12 mouse cellular contexts compared by ENCODE assay signal in the genomic region with DNA sequence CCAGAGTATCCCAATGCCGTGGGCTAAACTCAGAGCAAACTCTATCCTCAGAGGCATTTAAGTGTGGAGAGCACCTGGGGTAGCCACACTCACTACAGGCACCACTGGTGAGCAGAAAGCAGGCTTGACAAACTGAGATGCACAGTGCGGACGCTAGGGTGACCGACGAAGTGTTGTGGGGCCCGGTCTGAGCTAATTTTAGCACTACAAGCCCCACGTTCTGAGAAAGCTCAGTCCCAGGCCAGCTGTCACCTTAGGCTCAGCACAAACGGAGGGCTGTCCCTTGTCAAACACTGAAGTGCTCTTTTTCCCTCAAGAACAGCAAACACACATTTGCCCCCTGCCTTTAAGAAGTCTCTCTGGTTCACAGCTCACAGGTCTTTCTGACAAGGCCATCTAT.
DNase-seq lines count a peak whose midpoint lies in the region; ATAC-seq and TF ChIP-seq lines count a peak whose summit lies in the region.
"Had no signal": no experiment of that assay in that cellular context is flagged by ENCODE, and none has a peak within 500 bp of the region (broad histone marks: within the 10 kb centered on the region; RNA-seq: fewer than 3 reads in every experiment).

No protein-coding gene starts in this region.

- TF ChIP-seq EP300 in CH12.LX (IDR thresholded peaks at IDR 0.05; ENCODE audit: low read length) = no peak

- no peak for TF ChIP-seq POLR2A in CH12.LX (IDR thresholded peaks at IDR 0.05; ENCODE audit: low read depth, low read length)

- no peaks in the 10 kb centered on the region for H3K27me3 ChIP-seq in CH12.LX (replicated peaks)
- no peaks in the 10 kb centered on the region for H3K27me3 ChIP-seq in heart, embryonic 11.5 days (ENCODE audit: control insufficient read depth, insufficient read depth, low read length)
- no peaks in the 10 kb centered on the region for H3K27me3 ChIP-seq in hindbrain, embryonic 13.5 days
- no peaks in the 10 kb centered on the region for H3K27me3 ChIP-seq in neural tube, embryonic 15.5 days (replicated peaks)
- H3K27me3 ChIP-seq: lung, embryonic 15.5 days had no signal

- peak in 1 of 2 experiments; percentile 38; a peak in 1 of 4 replicates for TF ChIP-seq CTCF in CH12.LX (conservative IDR thresholded peaks at IDR 0.05 in 1 of 2, IDR thresholded peaks at IDR 0.05 in 1 of 2; ENCODE audit: low read depth in 2 of 2, low read length in 2 of 2)

- H3K79me2 ChIP-seq in CH12.LX (replicated peaks; ENCODE audit: control insufficient read depth, extremely low read depth, insufficient read depth, poor library complexity, severe bottlenecking) = no peaks in the 10 kb centered on the region

- no peak for TF ChIP-seq RAD21 in CH12.LX (IDR thresholded peaks at IDR 0.05; ENCODE audit: low read depth, low read length)

- no peaks in the 10 kb centered on the region for H3K36me3 ChIP-seq in CH12.LX (replicated peaks in 1 of 2; ENCODE audit: control insufficient read depth in 1 of 2, insufficient read depth in 1 of 2, low read length in 1 of 2)
- no peaks in the 10 kb centered on the region for H3K36me3 ChIP-seq in heart, embryonic 11.5 days (ENCODE audit: control insufficient read depth, insufficient read depth, low read length)
- H3K36me3 ChIP-seq in hindbrain, embryonic 13.5 days = no peaks in the 10 kb centered on the region
- H3K36me3 ChIP-seq in neural tube, embryonic 15.5 days = no peaks in the 10 kb centered on the region
- H3K36me3 ChIP-seq: lung, embryonic 15.5 days had no signal

- in situ Hi-C loops in CH12.LX (cut with MboI; ENCODE audit: low pct_ligation_motif_present, low pct_unique_long_range_greater_than_20kb, low sequenced_read_pairs) = loop anchor here (25.0 kb wide), 1 partner anchor 245 kb away; no protein-coding TSS in a partner anchor

- DNase-seq in embryo, embryonic 10 days (ENCODE audit: low spot score) = peak; percentile 23
- DNase-seq in embryo, embryonic 9.5 days (ENCODE audit: extremely low spot score) = no peak
- peak; percentile 61 for DNase-seq in CH12.LX (ENCODE audit: extremely low read depth)
- DNase-seq in layer of hippocampus, adult 9-10 months (ENCODE audit: low spot score) = no peak
- DNase-seq: B cell, adult 2 months; layer of hippocampus, postnatal 36 days had no signal

- no peak overlapping the region for H3K9ac ChIP-seq in CH12.LX (ENCODE audit: insufficient read depth, low read depth)
- no peak overlapping the region for H3K9ac ChIP-seq in heart, embryonic 11.5 days (ENCODE audit: low read depth, low read length)
- no peak overlapping the region for H3K9ac ChIP-seq in hindbrain, embryonic 13.5 days
- no peak overlapping the region for H3K9ac ChIP-seq in neural tube, embryonic 15.5 days (replicated peaks)
- H3K9ac ChIP-seq: lung, embryonic 15.5 days had no signal

- peaks cover 4% of the 10 kb centered on the region for H3K9me3 ChIP-seq in CH12.LX (replicated peaks; ENCODE audit: low read length)
- H3K9me3 ChIP-seq in heart, embryonic 11.5 days (replicated peaks; ENCODE audit: control insufficient read depth, low read length) = no peaks in the 10 kb centered on the region
- H3K9me3 ChIP-seq in hindbrain, embryonic 13.5 days = no peaks in the 10 kb centered on the region
- H3K9me3 ChIP-seq in neural tube, embryonic 15.5 days (replicated peaks) = no peaks in the 10 kb centered on the region
- H3K9me3 ChIP-seq: lung, embryonic 15.5 days had no signal

- dilution Hi-C loops in CH12.LX (cut with MboI; ENCODE audit: extremely low pct_ligation_motif_present, extremely low pct_unique_long_range_greater_than_20kb, low sequenced_read_pairs) = no loop called here

- 31% methylated on average over 8 of the region's 8 CpGs for WGBS in heart, embryonic 11.5 days (ENCODE audit: insufficient replicate concordance)
- 52% methylated on average over 8 of the region's 8 CpGs for WGBS in hindbrain, embryonic 13.5 days
- WGBS in neural tube, embryonic 15.5 days = 69% methylated on average over 8 of the region's 8 CpGs

- peaks cover 6 to 12% of the 10 kb centered on the region in 2 experiments; a peak in 3 of 4 replicates for H3K4me1 ChIP-seq in CH12.LX (ENCODE audit: control insufficient read depth in 1 of 2, insufficient read depth in 2 of 2)
- H3K4me1 ChIP-seq in heart, embryonic 11.5 days (ENCODE audit: control insufficient read depth, insufficient read depth, low read length) = peaks cover 9% of the 10 kb centered on the region
- peaks cover 48% of the 10 kb centered on the region for H3K4me1 ChIP-seq in hindbrain, embryonic 13.5 days (replicated peaks)
- peaks cover 33% of the 10 kb centered on the region for H3K4me1 ChIP-seq in neural tube, embryonic 15.5 days

- H3K27ac ChIP-seq in CH12.LX (ENCODE audit: insufficient read depth, low read depth) = no peak overlapping the region
- peak overlapping the region; percentile 71 for H3K27ac ChIP-seq in heart, embryonic 11.5 days (ENCODE audit: low read depth, low read length)
- peak overlapping the region; percentile 48; the same call in 1 of the 2 replicates for H3K27ac ChIP-seq in hindbrain, embryonic 13.5 days
- no peak overlapping the region for H3K27ac ChIP-seq in neural tube, embryonic 15.5 days (replicated peaks)
- H3K27ac ChIP-seq: kidney, postnatal 0 days; lung, embryonic 15.5 days had no signal

- H3K4me3 ChIP-seq in CH12.LX (replicated peaks in 1 of 3; ENCODE audit: low read depth in 2 of 3, low read length in 2 of 3, poor library complexity in 1 of 3) = no peak overlapping the region
- H3K4me3 ChIP-seq in heart, embryonic 11.5 days (ENCODE audit: low read depth, low read length) = no peak overlapping the region
- no peak overlapping the region for H3K4me3 ChIP-seq in hindbrain, embryonic 13.5 days
- no peak overlapping the region for H3K4me3 ChIP-seq in neural tube, embryonic 15.5 days (replicated peaks)
- H3K4me3 ChIP-seq: lung, embryonic 15.5 days had no signal

- peak; percentile 63; the same call in 1 of the 2 replicates for ATAC-seq in heart, embryonic 11.5 days (replicated peaks; ENCODE audit: insufficient number of reproducible peaks, low FRiP score, low TSS enrichment)
- ATAC-seq in hindbrain, embryonic 13.5 days (ENCODE audit: low FRiP score) = no peak
- ATAC-seq in erythroid progenitor cell, adult 5-6 weeks (replicated peaks; ENCODE audit: low FRiP score, poor library complexity, severe bottlenecking) = no peak
- ATAC-seq in neural tube, embryonic 15.5 days (ENCODE audit: low FRiP score) = no peak

- H3K4me2 ChIP-seq in CH12.LX (ENCODE audit: insufficient read depth, low read depth, poor library complexity, severe bottlenecking) = peak overlapping the region; percentile 59
- peak overlapping the region; percentile 20 for H3K4me2 ChIP-seq in heart, embryonic 11.5 days
- H3K4me2 ChIP-seq in hindbrain, embryonic 13.5 days = no peak overlapping the region
- no peak overlapping the region for H3K4me2 ChIP-seq in neural tube, embryonic 15.5 days
- H3K4me2 ChIP-seq: lung, embryonic 15.5 days had no signal

TF ChIP-seq in CH12.LX, 34 proteins besides CTCF, POLR2A, EP300 and RAD21:
- TF ChIP-seq MEF2A (IDR thresholded peaks at IDR 0.05; ENCODE audit: borderline replicate concordance, low read depth, low read length) (peak; percentile 94), PAX5 (IDR thresholded peaks at IDR 0.05; ENCODE audit: low read length) (no peak), ELF1 (IDR thresholded peaks at IDR 0.05; ENCODE audit: low read depth, low read length) (no peak), MXI1 (IDR thresholded peaks at IDR 0.05; ENCODE audit: low read depth, low read length) (0 out of 2 replicates have a peak, but pooled peaks have one; percentile 22), BHLHE40 (IDR thresholded peaks at IDR 0.05; ENCODE audit: low read depth, low read length) (no peak), TCF12 (IDR thresholded peaks at IDR 0.05; ENCODE audit: low read depth, low read length) (0 out of 2 replicates have a peak, but pooled peaks have one; percentile 13), UBTF (IDR thresholded peaks at IDR 0.05; ENCODE audit: low read depth, low read length) (no peak), GABPA (IDR thresholded peaks at IDR 0.05; ENCODE audit: insufficient replicate concordance, low read depth, low read length) (no peak)

Comparison
In these comparisons a context has a peak if more than half of its experiments do, and no peak if none do; other contexts are left out.
1. DNase-seq: peak in embryo, embryonic 10 days (single experiment) and CH12.LX (single experiment); none in embryo, embryonic 9.5 days (single experiment) and layer of hippocampus, adult 9-10 months (single experiment).
2. H3K27ac ChIP-seq: peak in heart, embryonic 11.5 days (single experiment) and hindbrain, embryonic 13.5 days (single experiment); none in CH12.LX (single experiment) and neural tube, embryonic 15.5 days (single experiment).
3. H3K4me2 ChIP-seq: peak in CH12.LX (single experiment) and heart, embryonic 11.5 days (single experiment); none in hindbrain, embryonic 13.5 days (single experiment) and neural tube, embryonic 15.5 days (single experiment).